Mouse (Mus musculus): Measurements from ENCODE around the gene Blnk. TPM values are rescaled to one million over a fixed set of nuclear protein-coding genes. Genes with fewer than 3 reads are reported as not detected.
A peak's percentile ranks its signal among the peaks of the same experiment; 100 is the strongest.

Gene Blnk
- polyA plus RNA-seq, 1 experiment from 2014 or later = 0.32 TPM

GRCm38 (mm10) chr19:40978026-40978425, 16.3 kb downstream of the Blnk start:
- WGBS = 62% methylated on average over 5 of the region's 5 CpGs
- no peak overlapping the region for H3K27ac ChIP-seq
- H3K9ac ChIP-seq = no peak overlapping the region
- no peak overlapping the region for H3K4me3 ChIP-seq (replicated peaks; ENCODE audit: low read length)
- H3K9me3 ChIP-seq (ENCODE audit: control insufficient read depth, low read length) = no peaks in the 10 kb centered on the region
- DNase-seq (ENCODE audit: low spot score) (no peak), ATAC-seq (ENCODE audit: low FRiP score) (no peak)
- H3K4me1 ChIP-seq (replicated peaks; ENCODE audit: control insufficient read depth, insufficient read depth, low read length) = no peaks in the 10 kb centered on the region
- no peak overlapping the region for H3K4me2 ChIP-seq (replicated peaks)
- H3K27me3 ChIP-seq (ENCODE audit: control insufficient read depth, insufficient read depth, low read length) = no peaks in the 10 kb centered on the region
- H3K36me3 ChIP-seq (replicated peaks; ENCODE audit: control insufficient read depth, insufficient read depth) = no peaks in the 10 kb centered on the region

DNA sequence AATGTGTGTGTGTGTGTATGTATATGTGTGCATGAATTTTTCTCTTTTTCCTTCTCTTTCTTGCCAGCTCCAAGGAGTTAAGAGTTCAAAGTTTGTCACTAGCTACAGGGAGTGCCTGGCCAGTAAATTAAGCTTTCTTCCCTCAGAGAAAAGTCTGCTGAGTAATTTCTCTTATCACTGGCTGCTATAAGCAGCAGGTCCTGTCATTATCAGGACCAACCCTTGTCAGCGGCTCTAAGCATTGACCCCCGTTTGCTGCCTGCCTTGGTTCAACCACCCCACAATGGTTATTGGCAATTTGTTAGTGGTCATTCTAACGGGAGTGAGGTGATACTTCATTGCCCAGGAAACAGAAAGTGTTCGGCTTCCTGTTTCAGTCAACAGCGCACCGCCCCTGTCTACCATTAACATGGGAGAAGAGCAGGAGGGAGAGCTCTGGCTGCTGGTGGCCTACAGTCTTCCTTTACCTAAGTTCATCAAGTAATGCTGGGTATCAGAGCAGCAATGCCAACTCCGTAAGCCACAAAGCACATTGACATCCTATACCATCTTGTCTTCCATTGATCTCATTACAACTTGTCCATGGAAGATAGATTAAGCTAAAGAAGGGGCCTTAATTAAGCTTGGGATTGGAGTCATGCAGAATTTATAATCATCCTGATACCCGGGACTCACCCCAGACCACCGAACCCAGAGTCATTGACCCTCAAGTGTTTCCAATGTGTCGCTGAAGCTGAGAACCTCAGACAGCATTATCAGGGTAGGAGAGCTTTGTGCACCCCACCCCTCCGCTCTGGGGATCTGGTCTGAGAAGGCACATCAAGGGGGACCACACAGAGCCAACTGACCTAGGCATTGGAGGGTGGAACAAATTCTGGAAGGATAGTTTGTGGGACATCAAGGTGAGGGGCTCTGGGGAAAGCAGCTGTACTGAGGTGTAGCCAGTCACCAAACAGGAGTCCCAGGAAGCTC, 17.1 kb downstream of the Blnk start:
- H3K27ac ChIP-seq = no peak overlapping the region
- no peak for DNase-seq (ENCODE audit: low spot score)
- no peaks in the 10 kb centered on the region for H3K4me1 ChIP-seq (replicated peaks; ENCODE audit: control insufficient read depth, insufficient read depth, low read length)
- no peak overlapping the region for H3K4me3 ChIP-seq (replicated peaks; ENCODE audit: low read length)
- H3K9ac ChIP-seq = no peak overlapping the region
- H3K36me3 ChIP-seq (replicated peaks; ENCODE audit: control insufficient read depth, insufficient read depth) = no peaks in the 10 kb centered on the region
- no peak for ATAC-seq (ENCODE audit: low FRiP score)
- H3K4me2 ChIP-seq (replicated peaks) = no peak overlapping the region
- no peaks in the 10 kb centered on the region for H3K27me3 ChIP-seq (ENCODE audit: control insufficient read depth, insufficient read depth, low read length)
- no peaks in the 10 kb centered on the region for H3K9me3 ChIP-seq (ENCODE audit: control insufficient read depth, low read length)
- 89% methylated on average over 11 of the region's 11 CpGs for WGBS

DNA sequence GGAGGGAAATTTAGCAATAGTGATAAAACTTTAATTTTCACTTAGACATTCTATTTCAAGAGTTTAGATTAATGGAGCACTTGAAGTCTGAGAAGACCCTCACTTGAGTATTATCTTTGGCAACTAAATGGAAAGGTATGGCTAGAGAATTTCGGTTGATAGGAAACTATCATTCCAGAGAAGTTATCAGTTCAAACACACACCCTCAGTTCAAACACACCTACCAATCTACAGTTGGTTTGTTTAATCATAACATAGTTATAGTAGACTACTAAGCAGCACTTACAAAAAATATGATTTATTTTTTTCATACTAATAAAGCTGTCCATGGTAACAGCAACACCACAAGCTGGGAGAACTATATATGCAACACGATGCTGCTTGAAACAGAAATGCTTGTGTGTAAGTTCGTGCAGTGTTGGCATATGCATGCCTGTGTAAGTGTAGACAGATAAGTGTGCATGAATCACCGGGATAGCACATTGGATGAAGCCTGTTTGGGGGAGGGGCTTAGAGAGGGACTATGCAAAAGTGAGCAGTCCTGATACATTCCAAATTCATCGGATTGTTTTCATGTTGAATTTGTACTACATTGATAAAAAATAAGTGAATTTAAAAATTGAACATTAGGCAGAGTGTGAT, 22.9 kb downstream of the Blnk start:
- ATAC-seq (ENCODE audit: low FRiP score) = no peak
- WGBS = 91% methylated on average over 5 of the region's 5 CpGs

DNA sequence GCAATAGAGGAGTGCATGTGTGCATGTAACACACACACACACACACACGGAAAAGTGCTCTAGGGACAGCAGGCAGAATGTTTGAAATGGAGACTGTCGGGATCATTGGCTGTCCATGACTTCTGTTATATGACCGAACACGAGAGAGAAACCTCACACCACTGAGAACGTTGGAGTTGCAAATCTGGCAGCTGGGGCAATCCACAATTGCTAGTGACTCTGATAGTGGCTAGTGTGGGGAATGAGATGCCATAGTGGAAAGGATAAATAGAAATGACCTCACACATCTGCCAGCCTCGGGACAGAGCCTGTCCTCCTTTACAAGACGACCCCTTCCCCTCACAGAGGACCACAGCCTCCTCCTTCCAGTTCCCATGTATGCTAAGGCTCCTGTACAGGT, 23.6 kb downstream of the Blnk start:
- H3K9ac ChIP-seq = no peak overlapping the region
- no peak overlapping the region for H3K4me3 ChIP-seq (replicated peaks; ENCODE audit: low read length)
- no peak overlapping the region for H3K4me2 ChIP-seq (replicated peaks)
- no peaks in the 10 kb centered on the region for H3K36me3 ChIP-seq (replicated peaks; ENCODE audit: control insufficient read depth, insufficient read depth)
- no peaks in the 10 kb centered on the region for H3K9me3 ChIP-seq (ENCODE audit: control insufficient read depth, low read length)
- 82% methylated on average over 7 of the region's 7 CpGs for WGBS
- ATAC-seq (ENCODE audit: low FRiP score) = no peak
- H3K27ac ChIP-seq = no peak overlapping the region
- no peaks in the 10 kb centered on the region for H3K27me3 ChIP-seq (ENCODE audit: control insufficient read depth, insufficient read depth, low read length)
- H3K4me1 ChIP-seq (replicated peaks; ENCODE audit: control insufficient read depth, insufficient read depth, low read length) = no peaks in the 10 kb centered on the region
- no peak for DNase-seq (ENCODE audit: low spot score)

More for the DNA sequence above, 22.9 kb downstream of the Blnk start:
- Histone ChIP-seq H3K36me3 (replicated peaks; ENCODE audit: control insufficient read depth, insufficient read depth) (no peaks in the 10 kb centered on the region), H3K27me3 (ENCODE audit: control insufficient read depth, insufficient read depth, low read length) (no peaks in the 10 kb centered on the region), H3K9ac (no peak overlapping the region), H3K4me1 (replicated peaks; ENCODE audit: control insufficient read depth, insufficient read depth, low read length) (no peaks in the 10 kb centered on the region), H3K9me3 (ENCODE audit: control insufficient read depth, low read length) (no peaks in the 10 kb centered on the region), H3K4me3 (replicated peaks; ENCODE audit: low read length) (no peak overlapping the region), H3K4me2 (replicated peaks) (no peak overlapping the region), H3K27ac (no peak overlapping the region)
- no peak for DNase-seq (ENCODE audit: low spot score)

DNA sequence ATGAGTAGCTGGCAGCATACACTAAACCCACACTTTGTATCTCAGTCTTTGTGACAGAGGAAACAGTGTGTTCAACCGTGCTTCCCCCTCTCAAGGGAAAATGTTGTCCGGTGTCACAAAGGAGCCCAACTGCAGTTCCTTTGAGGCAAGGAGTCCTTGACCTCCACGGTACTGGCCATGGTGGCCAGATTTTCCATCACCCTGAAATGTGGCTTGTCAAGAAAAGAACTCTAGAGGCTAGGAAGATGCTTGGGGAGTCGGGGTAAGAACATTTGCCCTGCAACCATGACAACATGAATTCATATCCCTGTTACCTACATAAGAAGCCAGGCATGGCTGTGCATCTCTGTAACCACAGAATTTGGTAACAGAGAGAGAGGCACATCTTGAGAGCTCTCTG, 24.0 kb downstream of the Blnk start:
- H3K27ac ChIP-seq = no peak overlapping the region
- no peaks in the 10 kb centered on the region for H3K27me3 ChIP-seq (ENCODE audit: control insufficient read depth, insufficient read depth, low read length)
- no peaks in the 10 kb centered on the region for H3K9me3 ChIP-seq (ENCODE audit: control insufficient read depth, low read length)
- WGBS = 75% methylated on average over 4 of the region's 4 CpGs
- no peak overlapping the region for H3K4me2 ChIP-seq (replicated peaks)
- H3K36me3 ChIP-seq (replicated peaks; ENCODE audit: control insufficient read depth, insufficient read depth) = no peaks in the 10 kb centered on the region
- no peaks in the 10 kb centered on the region for H3K4me1 ChIP-seq (replicated peaks; ENCODE audit: control insufficient read depth, insufficient read depth, low read length)
- H3K9ac ChIP-seq = no peak overlapping the region
- DNase-seq (ENCODE audit: low spot score) = no peak
- ATAC-seq (ENCODE audit: low FRiP score) = no peak
- no peak overlapping the region for H3K4me3 ChIP-seq (replicated peaks; ENCODE audit: low read length)

- WGBS = 87% methylated on average over 6 of the region's 6 CpGs
- no peak overlapping the region for H3K4me3 ChIP-seq (replicated peaks; ENCODE audit: low read length)
- DNase-seq (ENCODE audit: low spot score) (no peak), ATAC-seq (ENCODE audit: low FRiP score) (no peak)
- no peaks in the 10 kb centered on the region for H3K4me1 ChIP-seq (replicated peaks; ENCODE audit: control insufficient read depth, insufficient read depth, low read length)
- H3K9me3 ChIP-seq (ENCODE audit: control insufficient read depth, low read length) = no peaks in the 10 kb centered on the region
- no peaks in the 10 kb centered on the region for H3K27me3 ChIP-seq (ENCODE audit: control insufficient read depth, insufficient read depth, low read length)
- H3K36me3 ChIP-seq (replicated peaks; ENCODE audit: control insufficient read depth, insufficient read depth) = no peaks in the 10 kb centered on the region
- H3K27ac ChIP-seq = no peak overlapping the region
- no peak overlapping the region for H3K9ac ChIP-seq
- H3K4me2 ChIP-seq (replicated peaks) = no peak overlapping the region
Measured at GRCm38 (mm10) chr19:40964936-40965850, 29.1 kb downstream of the Blnk start.

DNA sequence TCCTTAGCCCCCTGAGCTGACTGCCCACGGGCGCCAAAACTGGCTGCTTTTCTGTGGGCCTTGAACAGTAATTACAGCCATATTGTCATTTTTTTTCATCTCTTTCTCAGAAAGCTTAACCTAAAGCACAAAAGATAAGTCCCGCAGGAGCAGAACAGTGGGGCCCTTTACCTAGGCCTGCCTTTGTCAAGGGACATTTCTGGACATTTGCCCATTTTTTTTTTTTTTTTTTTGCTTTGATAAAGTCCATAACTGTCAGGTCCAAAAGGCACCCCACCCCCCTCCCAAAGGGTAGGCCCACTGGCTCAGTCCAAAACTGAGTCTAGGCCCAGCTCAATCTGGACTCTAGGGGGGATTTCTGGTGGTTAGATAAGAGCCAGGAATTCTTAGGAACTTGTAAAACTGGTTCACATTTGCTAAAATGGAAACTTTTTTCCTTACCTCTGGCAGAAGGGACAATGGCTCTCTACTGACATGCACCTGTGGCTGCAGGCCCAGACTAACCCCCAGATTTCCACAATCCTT, 29.9 kb downstream of the Blnk start:
- H3K4me1 ChIP-seq (replicated peaks; ENCODE audit: control insufficient read depth, insufficient read depth, low read length) = no peaks in the 10 kb centered on the region

GRCm38 (mm10) chr19:40962988-40963387, 31.3 kb downstream of the Blnk start:
- H3K36me3 ChIP-seq (replicated peaks; ENCODE audit: control insufficient read depth, insufficient read depth) = no peaks in the 10 kb centered on the region
- no peak overlapping the region for H3K4me2 ChIP-seq (replicated peaks)
- H3K9ac ChIP-seq = no peak overlapping the region
- no peak for ATAC-seq (ENCODE audit: low FRiP score)
- WGBS = 51% methylated on average over 12 of the region's 12 CpGs
- H3K4me1 ChIP-seq (replicated peaks; ENCODE audit: control insufficient read depth, insufficient read depth, low read length) = no peaks in the 10 kb centered on the region
- peak; percentile 29 for DNase-seq (ENCODE audit: low spot score)
- no peaks in the 10 kb centered on the region for H3K9me3 ChIP-seq (ENCODE audit: control insufficient read depth, low read length)
- H3K4me3 ChIP-seq (replicated peaks; ENCODE audit: low read length) = no peak overlapping the region
- no peaks in the 10 kb centered on the region for H3K27me3 ChIP-seq (ENCODE audit: control insufficient read depth, insufficient read depth, low read length)
- no peak overlapping the region for H3K27ac ChIP-seq

More for the DNA sequence above, 29.9 kb downstream of the Blnk start:
- H3K9ac ChIP-seq = no peak overlapping the region
- no peaks in the 10 kb centered on the region for H3K27me3 ChIP-seq (ENCODE audit: control insufficient read depth, insufficient read depth, low read length)
- whole genome bisulfite sequencing = 83% methylated on average over 3 of the region's 3 CpGs
- H3K27ac ChIP-seq = no peak overlapping the region
- ATAC-seq (ENCODE audit: low FRiP score) (no peak), DNase-seq (ENCODE audit: low spot score) (no peak)
- H3K9me3 ChIP-seq (ENCODE audit: control insufficient read depth, low read length) = no peaks in the 10 kb centered on the region
- no peaks in the 10 kb centered on the region for H3K36me3 ChIP-seq (replicated peaks; ENCODE audit: control insufficient read depth, insufficient read depth)
- no peak overlapping the region for H3K4me3 ChIP-seq (replicated peaks; ENCODE audit: low read length)
- H3K4me2 ChIP-seq (replicated peaks) = no peak overlapping the region
